Mouse (Mus musculus) C2C12 (cell line): ENCODE data around the gene Llgl2.

ENCODE experiments used
- CEBPB ChIP-seq: IDR thresholded peaks from one replicate; pipeline ENCODE4 v1.6.1; 2011; ENCODE audit warnings: low read depth, mild to moderate bottlenecking, control low read depth, moderate library complexity
- CTCF ChIP-seq: IDR thresholded peaks from one replicate; pipeline ENCODE4 v1.5.1; 2011; ENCODE audit not compliant: control insufficient read depth, insufficient read depth, insufficient read length

GRCm38 (mm10) chr11:115902177-115902576, 78.3 kb downstream of the Llgl2 start:
- no peak for TF ChIP-seq CTCF
- no peak for TF ChIP-seq CEBPB
